Mouse (Mus musculus) embryonic facial prominence, embryonic 15.5 days (tissue): Measurements from ENCODE around the gene Sycp2. TPM values are rescaled to one million over a fixed set of nuclear protein-coding genes. Genes with fewer than 3 reads are reported as not detected.
A peak's percentile ranks its signal among the peaks of the same experiment; 100 is the strongest.

Experiments used
- ATAC-seq: fragments of 200-750 bp; cut with Nextera tagmentation; 2 replicates; pipeline ENCODE4 v1.8.0; 2017; ENCODE audit warnings: low read depth, moderate TSS enrichment; ENCODE audit not compliant: insufficient number of reproducible peaks, low FRiP score, low TSS enrichment
- H3K27ac ChIP-seq: fragments of 300-500 bp; sonication (generic); replicated peaks from 2 replicates; pipeline ENCODE4 v1.5.1; 2015; ENCODE audit warnings: mild to moderate bottlenecking, inconsistent platforms
- H3K27me3 ChIP-seq: fragments of 300-500 bp; sonication (generic); 2 replicates; pipeline ENCODE4 v1.6.1; 2015; ENCODE audit warnings: inconsistent platforms
- H3K36me3 ChIP-seq: fragments of 300-500 bp; sonication (generic); 2 replicates; pipeline ENCODE4 v1.6.1; 2015; ENCODE audit warnings: mild to moderate bottlenecking, inconsistent platforms
- H3K4me1 ChIP-seq: fragments of 300-500 bp; sonication (generic); 2 replicates; pipeline ENCODE4 v1.6.1; 2015; ENCODE audit warnings: inconsistent platforms
- H3K4me2 ChIP-seq: fragments of 300-500 bp; sonication (generic); replicated peaks from 2 replicates; pipeline ENCODE4 v1.6.1; 2015; ENCODE audit warnings: mild to moderate bottlenecking, inconsistent platforms
- H3K4me3 ChIP-seq: fragments of 300-500 bp; sonication (generic); replicated peaks from 2 replicates; pipeline ENCODE4 v1.5.1; 2015; ENCODE audit warnings: mild to moderate bottlenecking, inconsistent platforms
- H3K9ac ChIP-seq: fragments of 300-500 bp; sonication (generic); 2 replicates; pipeline ENCODE4 v1.6.1; 2015; ENCODE audit warnings: inconsistent platforms
- H3K9me3 ChIP-seq: fragments of 300-500 bp; sonication (generic); replicated peaks from 2 replicates; pipeline ENCODE4 v1.6.1; 2016; ENCODE audit warnings: inconsistent platforms
- WGBS: fragments of 180-500 bp; shearing (Covaris S2); methylation state at CpG from one replicate; pipeline ENCODE4 v1.1.7; 2015; 5-methylcytosine and 5-hydroxymethylcytosine counted together
- polyA plus RNA-seq: library from polyadenylated mRNA; unstranded; fragments of >200 nt; fragmentation: Nextera tagmentation; extraction: Ambion mirVana; gene quantifications from 2 replicates; pipeline ENCODE4 v1.2.1, GENCODE M21; 2015

The Sycp2 gene
- 0.07 TPM in 1 of 2 replicates, not detected in the other for polyA plus RNA-seq

DNA sequence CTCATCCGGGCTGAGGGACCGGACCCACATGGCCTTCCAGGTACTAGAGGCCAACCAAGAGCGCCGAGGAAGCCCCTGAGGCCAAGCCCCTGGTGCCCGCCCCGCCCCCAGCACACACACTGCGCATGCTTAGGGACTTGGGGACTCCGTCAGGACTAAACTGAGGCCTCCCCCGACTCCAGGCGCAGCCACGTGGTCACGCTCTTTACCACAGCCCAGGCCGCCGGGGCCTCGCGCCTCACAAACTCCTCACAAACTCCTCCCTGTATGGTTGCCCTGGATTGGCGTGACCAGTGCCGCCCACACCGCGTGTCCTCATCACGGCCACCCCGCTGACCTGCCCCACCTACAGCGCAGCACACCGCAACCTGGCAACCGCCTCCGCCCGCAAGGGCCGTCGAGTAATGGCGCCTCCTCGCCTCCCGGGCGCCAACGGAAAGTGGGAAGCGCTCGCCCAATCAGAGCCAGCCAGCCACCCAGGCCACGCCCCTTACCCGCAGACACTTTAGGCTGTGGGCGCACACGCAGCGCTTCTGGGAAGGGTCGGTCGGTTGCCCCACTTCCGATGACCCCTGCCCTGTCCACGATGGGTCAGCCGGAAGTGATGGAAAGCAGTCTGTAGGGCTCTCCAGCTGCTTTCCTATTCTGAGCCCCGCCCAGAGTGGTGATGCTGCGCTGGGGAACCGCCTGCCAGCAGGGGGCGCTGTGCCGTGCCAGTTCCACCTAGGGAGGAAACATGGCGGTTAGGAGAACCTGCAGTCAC, at the start of gene Sycp2:
Gene Sycp2 (minus strand): TSS at position 633 of the 763 bp plus-strand sequence.
- H3K9me3 ChIP-seq = no peaks in the 10 kb centered on the region
- 86% methylated on average over 52 of the region's 52 CpGs for WGBS
- no peak within 1 kb of the TSS for H3K27ac ChIP-seq
- peak; percentile 47; the same call in 1 of the 2 replicates for ATAC-seq
- no peak within 1 kb of the TSS for H3K4me3 ChIP-seq
- no peaks in the 10 kb centered on the region for H3K36me3 ChIP-seq
- no peak within 1 kb of the TSS for H3K4me2 ChIP-seq
- no peaks in the 10 kb centered on the region for H3K27me3 ChIP-seq
- H3K4me1 ChIP-seq = no peaks in the 10 kb centered on the region
- no peak within 1 kb of the TSS for H3K9ac ChIP-seq

DNA sequence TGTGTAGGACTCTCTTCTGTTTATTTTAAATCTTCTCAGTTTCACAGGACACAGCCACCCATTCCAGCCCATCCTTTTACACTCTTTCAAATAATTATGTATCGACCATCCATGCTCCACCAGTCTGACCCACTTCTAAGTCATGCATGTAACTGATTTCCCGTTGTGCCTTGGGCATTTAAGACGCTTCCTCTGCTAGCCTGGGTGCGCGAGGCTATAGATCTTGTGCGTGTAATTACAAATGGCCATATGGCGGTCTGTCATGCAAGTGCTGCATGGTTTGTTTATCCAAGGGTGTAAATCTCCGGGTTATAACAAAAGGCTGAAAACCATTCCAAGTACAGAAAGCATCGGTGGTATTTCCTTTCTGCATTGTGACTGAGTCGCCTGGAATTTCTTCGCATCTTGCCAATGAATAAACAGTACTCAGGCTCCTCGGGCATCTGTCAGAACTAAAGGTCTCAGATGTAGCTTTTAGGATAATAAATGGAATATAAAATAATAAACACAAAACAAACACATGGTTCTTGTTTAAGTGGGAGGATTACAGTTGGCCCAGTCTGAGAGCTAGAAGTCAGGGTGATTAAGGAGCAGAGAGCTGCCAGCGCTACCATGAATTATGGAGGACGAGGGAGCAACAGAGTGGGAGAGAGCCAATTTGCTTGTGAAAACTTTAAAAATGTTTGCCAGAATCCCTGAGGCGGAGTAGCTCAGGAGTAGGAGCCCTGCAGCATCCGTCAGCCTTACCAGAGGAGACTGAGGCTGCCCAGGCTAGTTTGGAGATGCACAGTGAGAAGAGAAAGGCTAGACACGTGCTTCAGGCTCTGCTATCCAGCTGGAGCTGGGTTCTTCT, 47.4 kb upstream of the Sycp2 start:
- 0 out of 2 replicates have a peak overlapping the region, but pooled peaks have one; percentile 29 for H3K4me2 ChIP-seq
- H3K9ac ChIP-seq = no peak overlapping the region
- 14% methylated on average over 17 of the region's 17 CpGs for WGBS
- H3K4me3 ChIP-seq = no peak overlapping the region
- ATAC-seq = peak; percentile 82
- H3K4me1 ChIP-seq = peaks cover 10% of the 10 kb centered on the region
- no peaks in the 10 kb centered on the region for H3K9me3 ChIP-seq
- peak overlapping the region; percentile 78 for H3K27ac ChIP-seq
- 0 out of 2 replicates have a peak, but pooled peaks cover 3% of the 10 kb centered on the region for H3K27me3 ChIP-seq
- H3K36me3 ChIP-seq = no peaks in the 10 kb centered on the region

DNA sequence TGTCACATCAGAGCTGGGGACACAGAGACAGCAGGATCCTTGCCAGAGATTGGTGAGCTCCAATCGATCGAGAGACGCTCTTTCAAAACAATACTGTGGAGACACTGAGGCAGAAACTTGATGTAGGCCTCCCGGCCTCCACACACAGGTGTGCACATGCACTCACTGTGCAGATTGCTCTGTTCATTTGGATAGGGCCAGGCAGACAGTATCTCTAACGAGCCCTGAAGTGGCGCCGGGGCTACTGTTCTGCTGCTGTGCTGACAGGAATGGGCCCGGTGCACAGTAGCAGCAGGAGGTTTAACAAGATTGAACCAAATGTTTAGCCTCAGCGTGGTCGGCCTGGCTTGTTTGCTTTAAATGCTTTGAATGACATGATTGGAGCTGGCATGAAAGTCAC, 43.5 kb upstream of the Sycp2 start:
- no peak for ATAC-seq
- Histone ChIP-seq H3K9ac (no peak overlapping the region), H3K4me2 (no peak overlapping the region), H3K9me3 (no peaks in the 10 kb centered on the region), H3K27ac (no peak overlapping the region), H3K4me1 (peaks cover 10% of the 10 kb centered on the region), H3K27me3 (0 out of 2 replicates have a peak, but pooled peaks cover 3% of the 10 kb centered on the region), H3K4me3 (no peak overlapping the region), H3K36me3 (no peaks in the 10 kb centered on the region)
- 69% methylated on average over 10 of the region's 10 CpGs for WGBS

DNA sequence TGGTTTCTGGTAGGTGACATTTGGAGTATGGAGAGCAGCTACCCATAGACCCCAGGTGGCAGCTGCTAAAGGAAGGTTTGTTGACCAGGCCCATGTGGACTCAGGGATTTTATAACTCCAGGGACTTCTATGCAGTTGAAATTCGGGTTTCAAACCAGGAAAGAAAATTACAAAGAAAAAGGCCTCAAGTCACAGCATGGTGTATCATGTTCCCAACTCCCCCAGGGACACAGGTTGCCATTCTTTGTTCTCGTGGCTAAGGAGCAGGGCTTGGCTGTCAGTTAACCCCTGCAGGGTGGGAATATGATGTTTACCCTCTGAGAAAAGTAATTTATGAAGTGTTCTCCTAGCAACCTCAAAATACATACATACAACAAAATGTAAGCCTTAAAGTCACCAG, 42.8 kb upstream of the Sycp2 start:
- Histone ChIP-seq H3K27ac (no peak overlapping the region), H3K9ac (no peak overlapping the region), H3K4me2 (no peak overlapping the region), H3K4me1 (peaks cover 6% of the 10 kb centered on the region), H3K27me3 (0 out of 2 replicates have a peak, but pooled peaks cover 3% of the 10 kb centered on the region), H3K36me3 (no peaks in the 10 kb centered on the region), H3K9me3 (no peaks in the 10 kb centered on the region), H3K4me3 (no peak overlapping the region)
- no peak for ATAC-seq
- WGBS = 12% methylated on average over 2 of the region's 2 CpGs

DNA sequence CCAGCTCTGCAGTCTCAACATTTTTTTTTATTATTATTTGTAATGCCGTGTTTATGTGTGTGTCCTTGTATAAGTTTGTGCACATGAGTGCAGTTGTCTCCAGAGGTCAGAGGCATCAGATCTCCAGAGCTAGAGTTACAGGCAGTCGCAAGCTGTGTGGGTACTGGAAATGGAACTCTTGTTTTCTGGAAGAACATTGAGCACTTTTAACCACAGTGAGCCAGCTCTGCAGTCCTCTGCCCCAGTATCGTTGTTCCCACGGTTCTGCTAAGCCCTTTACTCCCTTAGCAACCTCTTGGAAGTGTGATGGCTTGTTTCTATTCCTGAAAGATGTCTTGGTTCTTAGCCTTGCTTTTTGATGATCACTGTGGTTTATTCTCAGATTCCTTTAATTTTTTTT, 41.9 kb upstream of the Sycp2 start:
- ATAC-seq = no peak
- 71% methylated on average over 4 of the region's 4 CpGs for WGBS
- H3K4me3 ChIP-seq = no peak overlapping the region
- no peak overlapping the region for H3K4me2 ChIP-seq
- H3K27me3 ChIP-seq = 0 out of 2 replicates have a peak, but pooled peaks cover 3% of the 10 kb centered on the region
- no peak overlapping the region for H3K9ac ChIP-seq
- H3K36me3 ChIP-seq = no peaks in the 10 kb centered on the region
- no peaks in the 10 kb centered on the region for H3K9me3 ChIP-seq
- H3K4me1 ChIP-seq = no peaks in the 10 kb centered on the region
- no peak overlapping the region for H3K27ac ChIP-seq

DNA sequence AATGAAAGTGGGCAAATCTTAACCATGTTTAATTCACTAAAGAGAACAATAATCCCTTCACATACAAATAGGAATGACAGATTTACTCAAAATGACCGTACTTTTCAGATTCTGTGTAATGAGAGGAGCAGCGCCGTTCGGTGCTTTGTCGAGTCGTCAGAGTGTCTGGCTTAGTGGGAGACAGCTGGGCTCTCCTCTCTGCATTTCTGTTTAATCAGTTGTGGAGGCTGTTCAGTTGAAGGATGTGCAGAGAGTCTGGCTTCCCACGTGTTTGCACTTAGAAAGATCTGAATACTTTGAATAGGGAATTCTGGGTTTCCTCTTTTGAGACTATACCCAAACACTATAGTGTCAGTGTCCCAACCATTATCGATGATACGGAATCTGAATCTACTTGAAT, 29.8 kb upstream of the Sycp2 start:
- Histone ChIP-seq H3K4me2 (no peak overlapping the region), H3K27me3 (no peaks in the 10 kb centered on the region), H3K9ac (no peak overlapping the region), H3K4me3 (no peak overlapping the region), H3K36me3 (no peaks in the 10 kb centered on the region), H3K27ac (no peak overlapping the region), H3K4me1 (no peaks in the 10 kb centered on the region), H3K9me3 (no peaks in the 10 kb centered on the region)
- ATAC-seq = no peak
- 41% methylated on average over 9 of the region's 9 CpGs for WGBS

DNA sequence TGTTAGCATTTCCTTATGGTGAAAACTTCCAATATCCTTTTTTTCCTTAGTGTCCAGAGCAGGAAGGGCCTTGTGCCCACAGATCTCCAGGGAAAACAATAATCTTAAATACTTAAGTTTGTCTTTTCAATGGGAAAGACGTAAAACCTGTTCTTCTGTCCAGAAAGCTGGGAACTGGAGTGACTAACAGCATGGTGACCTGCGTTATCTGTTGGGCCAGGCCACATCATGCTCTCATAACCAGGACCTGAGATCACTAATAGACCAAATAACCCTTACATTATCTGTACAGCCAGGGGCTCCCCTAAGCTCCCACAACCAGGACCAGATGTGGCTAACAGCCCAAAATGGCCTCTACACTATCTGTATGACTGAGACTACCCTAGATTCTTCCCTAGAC, 26.4 kb upstream of the Sycp2 start:
- no peaks in the 10 kb centered on the region for H3K9me3 ChIP-seq
- no peak overlapping the region for H3K9ac ChIP-seq
- no peak overlapping the region for H3K4me3 ChIP-seq
- H3K27ac ChIP-seq = no peak overlapping the region
- peaks cover 3% of the 10 kb centered on the region; the same call in 1 of the 2 replicates for H3K4me1 ChIP-seq
- H3K4me2 ChIP-seq = no peak overlapping the region
- H3K36me3 ChIP-seq = no peaks in the 10 kb centered on the region
- ATAC-seq = no peak
- 62% methylated on average over 2 of the region's 2 CpGs for WGBS
- no peaks in the 10 kb centered on the region for H3K27me3 ChIP-seq

DNA sequence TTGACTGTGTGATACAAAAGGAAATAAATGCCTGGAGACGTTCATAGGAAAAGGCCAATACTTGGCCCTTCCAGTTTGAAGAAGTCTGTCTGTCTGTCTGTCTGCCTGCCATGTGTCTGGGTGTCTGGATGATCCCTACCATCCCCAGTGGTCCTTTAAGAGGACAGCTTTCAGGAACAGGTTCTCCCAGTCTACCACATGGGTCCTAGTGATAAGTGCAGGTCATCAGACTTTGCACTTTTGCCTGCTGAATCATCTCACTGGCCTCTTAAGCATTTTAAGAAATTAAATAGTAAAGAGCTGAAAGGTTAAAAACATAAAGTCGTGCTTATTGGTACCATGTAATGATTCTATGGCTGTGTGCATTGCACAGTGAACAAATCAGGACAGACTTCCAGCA, 26.0 kb upstream of the Sycp2 start:
- 75% methylated on average over 2 of the region's 2 CpGs for WGBS
- H3K4me1 ChIP-seq = peaks cover 3% of the 10 kb centered on the region; the same call in 1 of the 2 replicates
- H3K4me2 ChIP-seq = no peak overlapping the region
- ATAC-seq = no peak
- no peaks in the 10 kb centered on the region for H3K9me3 ChIP-seq
- H3K9ac ChIP-seq = no peak overlapping the region
- H3K27ac ChIP-seq = no peak overlapping the region
- H3K27me3 ChIP-seq = peaks cover 3% of the 10 kb centered on the region; the same call in 1 of the 2 replicates
- no peak overlapping the region for H3K4me3 ChIP-seq
- H3K36me3 ChIP-seq = no peaks in the 10 kb centered on the region

DNA sequence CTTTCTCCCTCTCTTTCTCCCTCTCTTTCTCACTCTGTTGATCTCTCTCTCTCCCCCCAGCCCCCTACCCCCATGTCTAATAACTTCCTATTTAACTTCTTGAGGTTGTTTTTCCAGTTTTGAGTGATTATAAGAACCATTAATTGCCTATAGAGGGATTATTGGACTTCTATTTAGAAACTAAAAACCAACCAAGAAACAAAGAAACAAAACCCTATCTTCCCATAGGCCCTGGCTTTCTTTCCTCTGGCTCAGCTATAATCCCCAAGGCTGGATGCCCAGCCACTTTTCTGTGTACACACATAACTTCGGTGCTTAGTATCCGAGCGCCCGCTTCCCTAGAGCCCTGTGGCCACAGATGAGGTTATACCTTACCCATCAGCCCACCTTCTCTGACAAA, 22.7 kb upstream of the Sycp2 start, which contains the start of gene Cdh26:
Gene Cdh26 (plus strand): TSS at position 301 of the 400 bp plus-strand sequence.
- Histone ChIP-seq H3K9me3 (no peaks in the 10 kb centered on the region), H3K9ac (no peak within 1 kb of the TSS), H3K4me2 (no peak within 1 kb of the TSS), H3K36me3 (no peaks in the 10 kb centered on the region), H3K27ac (no peak within 1 kb of the TSS), H3K4me1 (peaks cover 3% of the 10 kb centered on the region; the same call in 1 of the 2 replicates), H3K4me3 (no peak within 1 kb of the TSS), H3K27me3 (peaks cover 4% of the 10 kb centered on the region)
- 88% methylated on average over 4 of the region's 4 CpGs for WGBS
- ATAC-seq = no peak

DNA sequence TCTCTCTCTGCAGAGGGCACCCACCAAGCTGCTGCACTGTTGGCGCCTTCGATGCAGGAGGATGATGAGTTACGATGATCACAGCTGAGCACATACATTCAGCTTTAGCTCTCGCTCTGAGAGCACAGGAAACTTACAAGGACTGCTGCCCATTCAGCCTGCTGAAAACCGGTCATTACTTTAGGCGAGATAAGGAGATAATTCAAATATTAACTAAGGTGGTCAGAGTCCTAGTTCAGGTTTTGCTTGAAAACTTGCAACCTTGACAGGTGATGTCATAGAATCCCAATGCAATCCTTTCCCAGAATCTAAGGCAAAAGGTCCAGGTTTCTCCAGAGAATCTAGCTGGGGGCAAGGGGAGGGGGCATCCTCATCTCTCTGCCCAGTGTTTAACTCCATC, 21.9 kb upstream of the Sycp2 start:
- H3K36me3 ChIP-seq = no peaks in the 10 kb centered on the region
- H3K27ac ChIP-seq = no peak overlapping the region
- H3K27me3 ChIP-seq = peaks cover 4% of the 10 kb centered on the region
- no peak overlapping the region for H3K9ac ChIP-seq
- H3K9me3 ChIP-seq = no peaks in the 10 kb centered on the region
- H3K4me3 ChIP-seq = no peak overlapping the region
- ATAC-seq = no peak
- H3K4me1 ChIP-seq = peaks cover 3% of the 10 kb centered on the region; the same call in 1 of the 2 replicates
- 89% methylated on average over 6 of the region's 6 CpGs for WGBS
- H3K4me2 ChIP-seq = no peak overlapping the region

DNA sequence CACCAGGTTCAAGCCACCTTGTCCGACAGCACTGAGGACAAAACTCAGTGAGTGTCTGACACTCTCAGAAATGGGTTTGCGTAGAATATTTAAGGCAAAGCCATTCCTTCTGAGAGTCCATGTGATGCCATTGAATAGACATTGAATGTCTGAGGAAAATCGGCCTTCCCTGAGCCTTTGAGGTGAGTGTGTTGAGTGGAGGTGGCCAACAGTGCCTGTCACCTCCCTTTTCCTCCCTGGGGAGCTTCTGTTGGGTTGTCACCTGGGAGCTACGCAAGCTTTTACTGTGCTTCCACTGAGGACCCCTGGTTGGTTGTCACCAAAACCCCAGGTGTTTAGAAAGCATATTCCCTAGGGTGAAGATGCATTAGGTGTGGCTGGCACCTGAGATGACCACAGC, 21.2 kb upstream of the Sycp2 start:
- H3K4me1 ChIP-seq = peaks cover 3% of the 10 kb centered on the region; the same call in 1 of the 2 replicates
- H3K9me3 ChIP-seq = no peaks in the 10 kb centered on the region
- 79% methylated on average over 4 of the region's 4 CpGs for WGBS
- no peak overlapping the region for H3K4me3 ChIP-seq
- H3K4me2 ChIP-seq = no peak overlapping the region
- H3K27ac ChIP-seq = no peak overlapping the region
- H3K36me3 ChIP-seq = no peaks in the 10 kb centered on the region
- ATAC-seq = no peak
- H3K9ac ChIP-seq = no peak overlapping the region
- peaks cover 4% of the 10 kb centered on the region for H3K27me3 ChIP-seq
